Mouse (Mus musculus) kidney, embryonic 15.5 days (tissue): Measurements from ENCODE around the gene Tmem50a. TPM values are rescaled to one million over a fixed set of nuclear protein-coding genes. Genes with fewer than 3 reads are reported as not detected.

ENCODE experiments used
- ATAC-seq: fragments of 200-750 bp; cut with Nextera tagmentation; replicated peaks from 2 replicates; pipeline ENCODE4 v1.8.0; 2017; ENCODE audit warnings: moderate TSS enrichment; ENCODE audit not compliant: low FRiP score
- H3K27ac ChIP-seq: fragments of 300-500 bp; sonication (generic); 2 replicates; pipeline ENCODE4 v1.5.1; 2015; ENCODE audit warnings: mild to moderate bottlenecking, inconsistent platforms
- H3K27me3 ChIP-seq: fragments of 300-500 bp; sonication (generic); 2 replicates; pipeline ENCODE4 v1.6.1; 2015; ENCODE audit warnings: inconsistent platforms
- H3K36me3 ChIP-seq: fragments of 300-500 bp; sonication (generic); 2 replicates; pipeline ENCODE4 v1.6.1; 2015; ENCODE audit warnings: inconsistent platforms
- H3K4me1 ChIP-seq: fragments of 300-500 bp; sonication (generic); 2 replicates; pipeline ENCODE4 v1.6.1; 2015; ENCODE audit warnings: inconsistent platforms
- H3K4me2 ChIP-seq: fragments of 300-500 bp; sonication (generic); 2 replicates; pipeline ENCODE4 v1.6.1; 2015; ENCODE audit warnings: moderate library complexity, mild to moderate bottlenecking, inconsistent platforms
- H3K4me3 ChIP-seq: fragments of 300-500 bp; sonication (generic); replicated peaks from 2 replicates; pipeline ENCODE4 v1.5.1; 2015; ENCODE audit warnings: mild to moderate bottlenecking, inconsistent platforms
- H3K9ac ChIP-seq: fragments of 300-500 bp; sonication (generic); 2 replicates; pipeline ENCODE4 v1.6.1; 2015; ENCODE audit warnings: mild to moderate bottlenecking, inconsistent platforms
- H3K9me3 ChIP-seq: fragments of 300-500 bp; sonication (generic); replicated peaks from 2 replicates; pipeline ENCODE4 v1.6.1; 2016; ENCODE audit warnings: inconsistent platforms
- WGBS: fragments of 180-500 bp; shearing (Covaris S2); methylation state at CpG from one replicate; pipeline ENCODE4 v1.1.7; 2015; ENCODE audit warnings: mixed read lengths; 5-methylcytosine and 5-hydroxymethylcytosine counted together
- polyA plus RNA-seq: library from polyadenylated mRNA; unstranded; fragments of >200 nt; fragmentation: Nextera tagmentation; extraction: Ambion mirVana; gene quantifications from 2 replicates; pipeline ENCODE4 v1.2.1, GENCODE M21; 2015

The Tmem50a gene
- polyA plus RNA-seq, 1 experiment from 2014 or later, result 173 TPM

GRCm38 (mm10) chr4:134892096-134892495, 22.7 kb downstream of the Tmem50a start:
- H3K9ac ChIP-seq, result no peak overlapping the region
- WGBS, result 77% methylated on average over 6 of the region's 6 CpGs
- no peak overlapping the region for H3K4me3 ChIP-seq
- no peak for ATAC-seq
- no peaks in the 10 kb centered on the region for H3K27me3 ChIP-seq
- no peak overlapping the region for H3K27ac ChIP-seq
- no peaks in the 10 kb centered on the region for H3K9me3 ChIP-seq
- no peak overlapping the region for H3K4me2 ChIP-seq
- H3K36me3 ChIP-seq, result peaks cover 21% of the 10 kb centered on the region
- no peaks in the 10 kb centered on the region for H3K4me1 ChIP-seq

- no peaks in the 10 kb centered on the region for H3K9me3 ChIP-seq
- WGBS, result 88% methylated on average over 4 of the region's 4 CpGs
- H3K27ac ChIP-seq, result no peak overlapping the region
- no peak for ATAC-seq
- no peak overlapping the region for H3K4me2 ChIP-seq
- no peaks in the 10 kb centered on the region for H3K27me3 ChIP-seq
- no peak overlapping the region for H3K9ac ChIP-seq
- H3K36me3 ChIP-seq, result no peaks in the 10 kb centered on the region
- H3K4me1 ChIP-seq, result peaks cover 6% of the 10 kb centered on the region
- no peak overlapping the region for H3K4me3 ChIP-seq
Measured at GRCm38 (mm10) chr4:134884364-134884763, 30.5 kb downstream of the Tmem50a start.

GRCm38 (mm10) chr4:134883808-134884207, 31.0 kb downstream of the Tmem50a start:
- Histone ChIP-seq H3K27ac (no peak overlapping the region), H3K36me3 (no peaks in the 10 kb centered on the region), H3K4me1 (peaks cover 12% of the 10 kb centered on the region), H3K9ac (no peak overlapping the region), H3K4me2 (no peak overlapping the region), H3K9me3 (no peaks in the 10 kb centered on the region), H3K4me3 (no peak overlapping the region), H3K27me3 (no peaks in the 10 kb centered on the region)
- 89% methylated on average over 10 of the region's 10 CpGs for WGBS
- ATAC-seq, result no peak

GRCm38 (mm10) chr4:134883266-134883665, 31.6 kb downstream of the Tmem50a start:
- Histone ChIP-seq H3K27me3 (no peaks in the 10 kb centered on the region), H3K36me3 (no peaks in the 10 kb centered on the region), H3K27ac (no peak overlapping the region), H3K4me1 (peaks cover 12% of the 10 kb centered on the region), H3K4me2 (no peak overlapping the region), H3K4me3 (no peak overlapping the region), H3K9me3 (no peaks in the 10 kb centered on the region), H3K9ac (no peak overlapping the region)
- 37% methylated on average over 7 of the region's 7 CpGs for whole genome bisulfite sequencing
- ATAC-seq, result no peak

GRCm38 (mm10) chr4:134880041-134880440, 34.8 kb downstream of the Tmem50a start:
- Histone ChIP-seq H3K4me1 (peaks cover 12% of the 10 kb centered on the region), H3K36me3 (no peaks in the 10 kb centered on the region), H3K9me3 (no peaks in the 10 kb centered on the region), H3K4me2 (peak overlapping the region; percentile 73), H3K27ac (no peak overlapping the region), H3K9ac (0 out of 2 replicates have a peak overlapping the region, but pooled peaks have one; percentile 19), H3K4me3 (peak overlapping the region; percentile 40), H3K27me3 (no peaks in the 10 kb centered on the region)
- WGBS, result 43% methylated on average over 6 of the region's 6 CpGs
- no peak for ATAC-seq

- ATAC-seq, result peak; percentile 38; the same call in 1 of the 2 replicates
- 3% methylated on average over 17 of the region's 17 CpGs for WGBS
- Histone ChIP-seq H3K27ac (no peak overlapping the region), H3K9me3 (no peaks in the 10 kb centered on the region), H3K4me2 (peak overlapping the region; percentile 73), H3K4me1 (peaks cover 12% of the 10 kb centered on the region), H3K4me3 (peak overlapping the region; percentile 40), H3K36me3 (no peaks in the 10 kb centered on the region), H3K9ac (0 out of 2 replicates have a peak overlapping the region, but pooled peaks have one; percentile 19), H3K27me3 (no peaks in the 10 kb centered on the region)
Measured at GRCm38 (mm10) chr4:134879410-134879981, 35.3 kb downstream of the Tmem50a start.

GRCm38 (mm10) chr4:134876171-134876570, 38.7 kb downstream of the Tmem50a start:
- no peaks in the 10 kb centered on the region for H3K27me3 ChIP-seq
- 75% methylated on average over 9 of the region's 9 CpGs for WGBS
- no peak overlapping the region for H3K4me3 ChIP-seq
- ATAC-seq, result no peak
- H3K9ac ChIP-seq, result no peak overlapping the region
- peaks cover 12% of the 10 kb centered on the region for H3K4me1 ChIP-seq
- no peak overlapping the region for H3K4me2 ChIP-seq
- no peak overlapping the region for H3K27ac ChIP-seq
- no peaks in the 10 kb centered on the region for H3K9me3 ChIP-seq
- no peaks in the 10 kb centered on the region for H3K36me3 ChIP-seq

GRCm38 (mm10) chr4:134871950-134872349, 42.9 kb downstream of the Tmem50a start:
- Histone ChIP-seq H3K27me3 (peaks cover 35% of the 10 kb centered on the region), H3K4me2 (no peak overlapping the region), H3K4me1 (peaks cover 17% of the 10 kb centered on the region), H3K4me3 (no peak overlapping the region), H3K9me3 (no peaks in the 10 kb centered on the region), H3K27ac (no peak overlapping the region), H3K9ac (no peak overlapping the region), H3K36me3 (no peaks in the 10 kb centered on the region)
- no peak for ATAC-seq
- WGBS, result 51% methylated on average over 2 of the region's 2 CpGs

- Histone ChIP-seq H3K36me3 (no peaks in the 10 kb centered on the region), H3K9me3 (no peaks in the 10 kb centered on the region), H3K27me3 (peaks cover 35% of the 10 kb centered on the region), H3K4me2 (no peak overlapping the region), H3K27ac (no peak overlapping the region), H3K4me1 (peaks cover 17% of the 10 kb centered on the region), H3K9ac (no peak overlapping the region), H3K4me3 (no peak overlapping the region)
- 46% methylated on average over 4 of the region's 4 CpGs for WGBS
- no peak for ATAC-seq
Measured at GRCm38 (mm10) chr4:134871477-134871876, 43.3 kb downstream of the Tmem50a start.

- Histone ChIP-seq H3K27me3 (peaks cover 35% of the 10 kb centered on the region), H3K9ac (no peak overlapping the region), H3K4me3 (peak overlapping the region; percentile 20), H3K4me1 (peaks cover 17% of the 10 kb centered on the region), H3K9me3 (no peaks in the 10 kb centered on the region), H3K27ac (no peak overlapping the region), H3K4me2 (peak overlapping the region; percentile 48), H3K36me3 (no peaks in the 10 kb centered on the region)
- 51% methylated on average over 7 of the region's 7 CpGs for WGBS
- no peak for ATAC-seq
Measured at GRCm38 (mm10) chr4:134869815-134870375, 44.9 kb downstream of the Tmem50a start.

- Histone ChIP-seq H3K36me3 (no peaks in the 10 kb centered on the region), H3K9me3 (no peaks in the 10 kb centered on the region), H3K4me1 (peaks cover 17% of the 10 kb centered on the region), H3K4me3 (peak overlapping the region; percentile 20), H3K9ac (no peak overlapping the region), H3K27me3 (peaks cover 35% of the 10 kb centered on the region), H3K27ac (no peak overlapping the region), H3K4me2 (peak overlapping the region; percentile 48)
- 8% methylated on average over 16 of the region's 16 CpGs for WGBS
- peak; percentile 80 for ATAC-seq
Measured at GRCm38 (mm10) chr4:134869068-134869730, 45.6 kb downstream of the Tmem50a start.

- H3K27ac ChIP-seq, result no peak overlapping the region
- 29% methylated on average over 9 of the region's 9 CpGs for WGBS
- no peaks in the 10 kb centered on the region for H3K9me3 ChIP-seq
- H3K4me1 ChIP-seq, result peaks cover 17% of the 10 kb centered on the region
- peaks cover 35% of the 10 kb centered on the region for H3K27me3 ChIP-seq
- no peak for ATAC-seq
- H3K9ac ChIP-seq, result no peak overlapping the region
- H3K4me2 ChIP-seq, result no peak overlapping the region
- H3K4me3 ChIP-seq, result no peak overlapping the region
- no peaks in the 10 kb centered on the region for H3K36me3 ChIP-seq
Measured at GRCm38 (mm10) chr4:134868490-134868889, 46.3 kb downstream of the Tmem50a start.
